Mouse (Mus musculus): ENCODE measurements around the gene Gspt1.

Gspt1 gene

GRCm38 (mm10) chr16:11202571-11203554, 51.3 kb downstream of the Gspt1 start, which contains the start of gene Rsl1d1:
Gene Rsl1d1 (minus strand): TSS chr16:11203331.
- DNase-seq (ENCODE audit: low read depth, low spot score), result peak; percentile 97

- no peak for DNase-seq (ENCODE audit: low read depth, low spot score)
These were observed 52.3 kb downstream of the Gspt1 start for GRCm38 (mm10) chr16:11201740-11202394.

- DNase-seq (ENCODE audit: low read depth, low spot score), result no peak
These were observed 53.9 kb downstream of the Gspt1 start for GRCm38 (mm10) chr16:11200247-11200646.

- no peak for DNase-seq (ENCODE audit: low read depth, low spot score)
These were observed 55.7 kb downstream of the Gspt1 start for GRCm38 (mm10) chr16:11198467-11198866.

GRCm38 (mm10) chr16:11197052-11197451, 57.1 kb downstream of the Gspt1 start:
- DNase-seq (ENCODE audit: low read depth, low spot score), result no peak

GRCm38 (mm10) chr16:11193231-11193630, 60.9 kb downstream of the Gspt1 start:
- no peak for DNase-seq (ENCODE audit: low read depth, low spot score)

- no peak for DNase-seq (ENCODE audit: low read depth, low spot score)
These were observed 64.0 kb downstream of the Gspt1 start for GRCm38 (mm10) chr16:11190150-11190549.

- DNase-seq (ENCODE audit: low read depth, low spot score), result peak; percentile 36
These were observed 76.7 kb downstream of the Gspt1 start for GRCm38 (mm10) chr16:11177404-11177803.

GRCm38 (mm10) chr16:11176884-11177244, 77.3 kb downstream of the Gspt1 start:
- DNase-seq (ENCODE audit: low read depth, low spot score), result no peak

GRCm38 (mm10) chr16:11176208-11176883, 77.8 kb downstream of the Gspt1 start, which contains the start of gene Zc3h7a:
Gene Zc3h7a (minus strand): TSS chr16:11176393.
- DNase-seq (ENCODE audit: low read depth, low spot score), result peak; percentile 95

GRCm38 (mm10) chr16:11175489-11176207, 78.5 kb downstream of the Gspt1 start:
- peak; percentile 89 for DNase-seq (ENCODE audit: low read depth, low spot score)

- no peak for DNase-seq (ENCODE audit: low read depth, low spot score)
These were observed 79.0 kb downstream of the Gspt1 start for GRCm38 (mm10) chr16:11175100-11175488.

GRCm38 (mm10) chr16:11174671-11175081, 79.4 kb downstream of the Gspt1 start:
- peak; percentile 91 for DNase-seq (ENCODE audit: low read depth, low spot score)

GRCm38 (mm10) chr16:11171679-11172078, 82.4 kb downstream of the Gspt1 start:
- DNase-seq (ENCODE audit: low read depth, low spot score), result no peak
